Mouse (Mus musculus) limb, embryonic 14.5 days (tissue): ENCODE results near the gene Phldb2. TPM values are rescaled to one million over a fixed set of nuclear protein-coding genes. Genes with fewer than 3 reads are reported as not detected.

Source experiments
- ATAC-seq: fragments of 200-750 bp; cut with Nextera tagmentation; 2 replicates; pipeline ENCODE4 v1.8.0; 2017; ENCODE audit warnings: low read depth, moderate number of reproducible peaks, moderate TSS enrichment; ENCODE audit not compliant: low FRiP score
- DNase-seq: peaks from one replicate; pipeline ENCODE4 v3.0.0-alpha.2; 2015; ENCODE audit warnings: low spot score
- H3K27ac ChIP-seq: fragments of 300-500 bp; sonication (generic); replicated peaks from 2 replicates; pipeline ENCODE4 v1.5.1; 2014; ENCODE audit warnings: low read depth, mild to moderate bottlenecking, low read length, moderate library complexity, mixed read lengths
- H3K27me3 ChIP-seq: fragments of 300-500 bp; sonication (generic); 2 replicates; pipeline ENCODE4 v1.6.1; 2014; ENCODE audit warnings: low read length, mixed read lengths; ENCODE audit not compliant: control insufficient read depth, insufficient read depth
- H3K36me3 ChIP-seq: fragments of 300-500 bp; sonication (generic); 2 replicates; pipeline ENCODE4 v1.6.1; 2014; ENCODE audit warnings: mild to moderate bottlenecking, low read length, moderate library complexity, mixed read lengths; ENCODE audit not compliant: control insufficient read depth, insufficient read depth
- H3K4me1 ChIP-seq: fragments of 300-500 bp; sonication (generic); 2 replicates; pipeline ENCODE4 v1.6.1; 2014; ENCODE audit warnings: antibody characterized with exemption, low read length, mixed read lengths; ENCODE audit not compliant: control insufficient read depth, insufficient read depth
- H3K4me2 ChIP-seq: fragments of 300-500 bp; sonication (generic); replicated peaks from 2 replicates; pipeline ENCODE4 v1.6.1; 2014; ENCODE audit warnings: low read depth, mild to moderate bottlenecking, low read length, moderate library complexity; ENCODE audit not compliant: severe bottlenecking
- H3K4me3 ChIP-seq: fragments of 300-500 bp; sonication (generic); replicated peaks from 2 replicates; pipeline ENCODE4 v1.5.1; 2014; ENCODE audit warnings: low read length
- H3K9ac ChIP-seq: fragments of 300-500 bp; sonication (generic); 2 replicates; pipeline ENCODE4 v1.6.1; 2014; ENCODE audit warnings: mild to moderate bottlenecking, low read depth, low read length, moderate library complexity; ENCODE audit not compliant: severe bottlenecking
- H3K9me3 ChIP-seq: fragments of 300-500 bp; sonication (generic); 2 replicates; pipeline ENCODE4 v1.6.1; 2016; ENCODE audit warnings: low read length; ENCODE audit not compliant: control insufficient read depth
- POLR2A ChIP-seq: fragments of 200-500 bp; IDR thresholded peaks from 2 replicates; pipeline ENCODE4 v1.8.0; 2012; ENCODE audit warnings: inconsistent platforms, mild to moderate bottlenecking, moderate library complexity, borderline replicate concordance; ENCODE audit not compliant: insufficient read depth, insufficient read length; ENCODE audit errors: extremely low read depth
- WGBS: fragments of 180-500 bp; shearing (Covaris S2); extraction: QIAGEN DNeasy Blood & Tissue Kit; methylation state at CpG from one replicate; pipeline ENCODE4 v1.1.7; 2014; 5-methylcytosine and 5-hydroxymethylcytosine counted together
- polyA plus RNA-seq, 2 experiments: library from polyadenylated mRNA; depleted of rRNA in 1 of 2; stranded (reverse) in 1 of 2; unstranded in 1 of 2; fragments of >200 nt; fragmentation: Nextera tagmentation in 1 of 2; extraction: Ambion mirVana in 1 of 2; gene quantifications; 2 replicates each; pipeline versions ENCODE4 v1.2.1 to v1.2.3; 2012 to 2014

The Phldb2 gene
- polyA plus RNA-seq, 2 experiments, result 51.0 to 55.8 TPM

GRCm38 (mm10) chr16:45714489-45715150 lies 238.8 kb downstream of the Phldb2 start:
- no peak for TF ChIP-seq POLR2A
- Histone ChIP-seq H3K36me3 (no peaks in the 10 kb centered on the region), H3K4me1 (no peaks in the 10 kb centered on the region), H3K27ac (no peak overlapping the region), H3K27me3 (no peaks in the 10 kb centered on the region), H3K9me3 (no peaks in the 10 kb centered on the region), H3K9ac (no peak overlapping the region), H3K4me2 (no peak overlapping the region), H3K4me3 (no peak overlapping the region)
- WGBS, result 90% methylated on average over 5 of the region's 5 CpGs
- ATAC-seq (no peak), DNase-seq (no peak)

DNA sequence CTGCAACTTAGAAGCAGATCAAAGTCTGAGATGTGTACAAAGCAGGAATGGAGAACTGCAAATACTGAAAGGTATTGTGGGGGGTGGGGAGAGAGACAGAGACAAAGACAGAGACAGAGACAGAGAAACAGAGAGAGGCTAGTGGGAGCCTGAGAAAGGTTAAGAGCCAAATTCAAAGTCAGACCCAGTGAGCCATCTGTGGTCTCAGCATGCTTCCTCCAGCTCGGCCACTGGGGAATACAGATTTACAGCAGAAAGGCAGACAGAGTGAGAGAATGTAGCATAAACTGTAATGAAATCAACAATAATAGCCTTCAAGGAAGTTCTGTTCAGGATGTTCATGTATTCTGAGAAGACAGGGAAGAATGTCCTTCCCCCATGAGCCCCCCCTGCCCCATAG lies 239.5 kb downstream of the Phldb2 start:
- no peaks in the 10 kb centered on the region for H3K4me1 ChIP-seq
- 63% methylated on average over 1 of the region's 1 CpGs for WGBS
- DNase-seq (no peak), ATAC-seq (no peak)
- no peak overlapping the region for H3K27ac ChIP-seq
- H3K4me3 ChIP-seq, result no peak overlapping the region
- H3K9ac ChIP-seq, result no peak overlapping the region
- H3K4me2 ChIP-seq, result no peak overlapping the region
- H3K27me3 ChIP-seq, result no peaks in the 10 kb centered on the region
- no peaks in the 10 kb centered on the region for H3K9me3 ChIP-seq
- H3K36me3 ChIP-seq, result no peaks in the 10 kb centered on the region
- no peak for TF ChIP-seq POLR2A

DNA sequence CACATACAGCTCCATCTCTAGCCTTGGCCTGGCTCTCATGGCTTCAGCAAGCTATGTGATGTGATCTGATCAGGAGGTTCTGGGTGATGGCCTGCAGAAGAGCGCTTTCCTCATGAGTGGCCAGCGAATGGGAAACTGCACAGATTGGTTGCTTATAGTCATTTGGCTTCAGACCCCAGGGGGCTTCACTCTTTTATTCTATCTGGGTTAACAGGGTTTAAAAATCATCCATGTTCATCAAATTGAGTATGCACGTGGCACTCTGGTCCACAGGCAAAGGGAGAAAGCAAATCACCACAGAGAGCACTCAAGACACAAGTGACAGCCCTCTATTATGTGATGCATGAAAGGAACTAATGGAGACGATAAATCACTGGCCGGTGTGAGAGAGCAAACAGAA lies 240.1 kb downstream of the Phldb2 start:
- Histone ChIP-seq H3K27me3 (no peaks in the 10 kb centered on the region), H3K36me3 (no peaks in the 10 kb centered on the region), H3K9me3 (no peaks in the 10 kb centered on the region), H3K4me3 (no peak overlapping the region), H3K27ac (no peak overlapping the region), H3K4me1 (no peaks in the 10 kb centered on the region), H3K4me2 (no peak overlapping the region), H3K9ac (no peak overlapping the region)
- no peak for TF ChIP-seq POLR2A
- no peak for DNase-seq
- ATAC-seq, result no peak
- WGBS, result 93% methylated on average over 5 of the region's 5 CpGs

- no peak overlapping the region for H3K4me2 ChIP-seq
- H3K9me3 ChIP-seq, result no peaks in the 10 kb centered on the region
- no peak overlapping the region for H3K27ac ChIP-seq
- no peak overlapping the region for H3K4me3 ChIP-seq
- no peak overlapping the region for H3K9ac ChIP-seq
- WGBS, result 76% methylated on average over 6 of the region's 7 CpGs
- no peak for TF ChIP-seq POLR2A
- ATAC-seq, result no peak
- no peak for DNase-seq
- no peaks in the 10 kb centered on the region for H3K36me3 ChIP-seq
- no peaks in the 10 kb centered on the region for H3K27me3 ChIP-seq
- no peaks in the 10 kb centered on the region for H3K4me1 ChIP-seq
These were observed 242.1 kb downstream of the Phldb2 start for GRCm38 (mm10) chr16:45711263-45711662.

DNA sequence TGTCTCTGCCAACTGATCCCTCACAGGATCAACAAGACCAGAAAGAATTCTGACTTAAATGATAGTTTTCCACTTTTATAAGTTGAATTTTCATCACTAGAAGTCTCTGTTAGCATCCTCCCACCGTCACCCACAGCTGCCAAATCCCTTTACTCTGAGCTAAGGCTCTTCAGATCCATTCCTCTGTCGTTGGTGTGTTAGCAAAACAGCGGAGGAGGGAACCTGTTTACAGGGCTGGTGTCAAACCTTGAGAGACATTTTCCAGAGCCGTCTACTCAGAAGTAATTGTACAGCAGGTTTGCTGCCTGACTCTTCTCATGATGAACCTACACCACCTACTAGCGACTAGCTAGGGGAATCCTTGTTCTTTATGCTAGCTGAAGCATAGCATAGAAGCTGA lies 254.1 kb downstream of the Phldb2 start:
- Histone ChIP-seq H3K36me3 (no peaks in the 10 kb centered on the region), H3K9me3 (no peaks in the 10 kb centered on the region), H3K4me3 (no peak overlapping the region), H3K9ac (no peak overlapping the region), H3K27me3 (no peaks in the 10 kb centered on the region), H3K4me2 (no peak overlapping the region), H3K27ac (no peak overlapping the region), H3K4me1 (no peaks in the 10 kb centered on the region)
- DNase-seq (no peak), ATAC-seq (no peak)
- 63% methylated on average over 5 of the region's 5 CpGs for WGBS
- TF ChIP-seq POLR2A, result no peak
